Mouse (Mus musculus) MEL (cell line): ENCODE measurements at regions not wholly inside any gene's neighbourhood (a gene's known extent, or its start where the extent isn't known, plus 50 kb on each side); places are given as distances from the start of the nearest gene placed in this dataset.

Experiments
- DNase-seq: peaks from one replicate; pipeline ENCODE4 v3.0.0; 2011; ENCODE audit warnings: low read depth, low spot score
- H3K27ac ChIP-seq: 2 replicates; pipeline ENCODE4 v1.5.1; 2012; ENCODE audit warnings: low read depth, mild to moderate bottlenecking, control low read depth, low read length, moderate library complexity; ENCODE audit not compliant: control insufficient read depth
- H3K27me3 ChIP-seq, 2 experiments: fragments of 150-350 bp in 1 of 2; sonication (generic) in 1 of 2; 2 replicates each; pipeline ENCODE4 v1.6.1; 2012; ENCODE audit warnings: low read length in 2 of 2, mild to moderate bottlenecking in 2 of 2, improper control_type of control experiment in 1 of 2, moderate library complexity in 1 of 2; ENCODE audit not compliant: insufficient read depth in 2 of 2, control insufficient read depth in 1 of 2
- H3K36me3 ChIP-seq, 2 experiments: 2 replicates each; pipeline ENCODE4 v1.6.1; 2012 to 2014; ENCODE audit warnings: low read length in 2 of 2, improper control_type of control experiment in 1 of 2, inconsistent platforms in 1 of 2, mild to moderate bottlenecking in 1 of 2; ENCODE audit not compliant: insufficient read depth in 2 of 2, control insufficient read depth in 1 of 2
- H3K4me1 ChIP-seq, 2 experiments: fragments of 150-350 bp in 1 of 2; sonication (generic) in 1 of 2; 2 replicates each; pipeline ENCODE4 v1.6.1; 2012; ENCODE audit warnings: low read length in 2 of 2, improper control_type of control experiment in 1 of 2, mild to moderate bottlenecking in 1 of 2; ENCODE audit not compliant: insufficient read depth in 2 of 2, control insufficient read depth in 1 of 2
- H3K4me3 ChIP-seq, 2 experiments: fragments of 150-350 bp in 1 of 2; sonication (generic) in 1 of 2; 2 replicates each; pipeline ENCODE4 v1.5.1; 2012; ENCODE audit warnings: low read depth in 2 of 2, low read length in 2 of 2, mild to moderate bottlenecking in 2 of 2, moderate library complexity in 2 of 2, control low read depth in 1 of 2, improper control_type of control experiment in 1 of 2; ENCODE audit not compliant: control insufficient read depth in 1 of 2, insufficient read depth in 1 of 2
- H3K79me2 ChIP-seq: 2 replicates; pipeline ENCODE4 v1.6.1; 2012; ENCODE audit warnings: mild to moderate bottlenecking, low read length, moderate library complexity; ENCODE audit not compliant: control insufficient read depth, poor library complexity, insufficient read depth
- H3K9ac ChIP-seq: 2 replicates; pipeline ENCODE4 v1.6.1; 2012; ENCODE audit warnings: low read depth, mild to moderate bottlenecking, control low read depth, low read length, moderate library complexity; ENCODE audit not compliant: control insufficient read depth, poor library complexity, severe bottlenecking
- H3K9me3 ChIP-seq: fragments of 150-350 bp; sonication (generic); replicated peaks from 2 replicates; pipeline ENCODE4 v1.6.1; 2012; ENCODE audit warnings: mild to moderate bottlenecking, low read length, improper control_type of control experiment, moderate library complexity; ENCODE audit not compliant: insufficient read depth
- BHLHE40 ChIP-seq: IDR thresholded peaks from 2 replicates; pipeline ENCODE4 v1.6.1; 2012; ENCODE audit warnings: low read depth, mild to moderate bottlenecking, inconsistent platforms, low read length, improper control_type of control experiment, borderline replicate concordance
- CHD1 ChIP-seq: IDR thresholded peaks from 2 replicates; pipeline ENCODE4 v1.6.1; 2012; ENCODE audit warnings: low read depth, mild to moderate bottlenecking, inconsistent platforms, low read length, improper control_type of control experiment
- CTCF ChIP-seq, 3 experiments: IDR thresholded peaks in 2 of 3; conservative IDR thresholded peaks in 1 of 3; 2 replicates each; pipeline ENCODE4 v1.5.1; 2011 to 2012; ENCODE audit warnings: low read length in 3 of 3, low read depth in 2 of 3, mild to moderate bottlenecking in 2 of 3, improper control_type of control experiment in 1 of 3, inconsistent platforms in 1 of 3, mixed read lengths in 1 of 3, moderate library complexity in 1 of 3; ENCODE audit not compliant: control insufficient read depth in 1 of 3, insufficient read depth in 1 of 3, poor library complexity in 1 of 3, severe bottlenecking in 1 of 3
- EP300 ChIP-seq, 2 experiments: IDR thresholded peaks; 2 replicates each; pipeline ENCODE4 v1.6.1; 2011; ENCODE audit warnings: improper control_type of control experiment in 2 of 2, low read length in 2 of 2, low read depth in 1 of 2, mild to moderate bottlenecking in 1 of 2
- ETS1 ChIP-seq: IDR thresholded peaks from 2 replicates; pipeline ENCODE4 v1.6.1; 2012; ENCODE audit warnings: low read depth, mild to moderate bottlenecking, inconsistent platforms, low read length, improper control_type of control experiment, moderate library complexity
- GABPA ChIP-seq: IDR thresholded peaks from 2 replicates; pipeline ENCODE4 v1.6.1; 2012; ENCODE audit warnings: low read depth, mild to moderate bottlenecking, inconsistent platforms, low read length, improper control_type of control experiment, moderate library complexity
- GATA1 ChIP-seq: IDR thresholded peaks from 2 replicates; pipeline ENCODE4 v1.6.1; 2011; ENCODE audit warnings: low read depth, low read length, improper control_type of control experiment
- JUND ChIP-seq: IDR thresholded peaks from 2 replicates; pipeline ENCODE4 v1.6.1; 2011; ENCODE audit warnings: low read depth, mild to moderate bottlenecking, improper control_type of control experiment, low read length
- MAFK ChIP-seq: IDR thresholded peaks from 2 replicates; pipeline ENCODE4 v1.6.1; 2011; ENCODE audit warnings: low read depth, mild to moderate bottlenecking, low read length, improper control_type of control experiment, borderline replicate concordance
- MAX ChIP-seq: IDR thresholded peaks from 2 replicates; pipeline ENCODE4 v1.6.1; 2011; ENCODE audit warnings: low read length, improper control_type of control experiment
- MEF2A ChIP-seq: IDR thresholded peaks from 2 replicates; pipeline ENCODE4 v1.6.1; 2014; ENCODE audit warnings: low read depth, mild to moderate bottlenecking, inconsistent platforms, low read length, improper control_type of control experiment; ENCODE audit not compliant: poor library complexity, insufficient replicate concordance, severe bottlenecking; ENCODE audit errors: extremely low read depth
- MXI1 ChIP-seq: IDR thresholded peaks from 2 replicates; pipeline ENCODE4 v1.6.1; 2011; ENCODE audit warnings: mild to moderate bottlenecking, low read depth, low read length, improper control_type of control experiment
- MYB ChIP-seq: IDR thresholded peaks from 2 replicates; pipeline ENCODE4 v1.6.1; 2011; ENCODE audit warnings: mild to moderate bottlenecking, low read depth, low read length, improper control_type of control experiment
- MYC ChIP-seq: IDR thresholded peaks from 2 replicates; pipeline ENCODE4 v1.6.1; 2011; ENCODE audit warnings: low read depth, mild to moderate bottlenecking, low read length, improper control_type of control experiment, moderate library complexity
- NRF1 ChIP-seq: IDR thresholded peaks from 2 replicates; pipeline ENCODE4 v1.6.1; 2014; ENCODE audit warnings: low read depth, mild to moderate bottlenecking, inconsistent platforms, low read length, improper control_type of control experiment, moderate library complexity; ENCODE audit not compliant: poor library complexity, insufficient read depth, severe bottlenecking
- POLR2AphosphoS5 ChIP-seq: IDR thresholded peaks from 2 replicates; pipeline ENCODE4 v1.6.1; 2012; ENCODE audit warnings: low read depth, borderline replicate concordance, mild to moderate bottlenecking, inconsistent platforms, low read length, moderate library complexity, mixed read lengths
- RAD21 ChIP-seq: IDR thresholded peaks from 2 replicates; pipeline ENCODE4 v1.6.1; 2011; ENCODE audit warnings: mild to moderate bottlenecking, low read depth, low read length, improper control_type of control experiment
- RCOR1 ChIP-seq: IDR thresholded peaks from 2 replicates; pipeline ENCODE4 v1.6.1; 2012; ENCODE audit warnings: low read depth, mild to moderate bottlenecking, inconsistent platforms, low read length, improper control_type of control experiment
- SIN3A ChIP-seq: IDR thresholded peaks from 2 replicates; pipeline ENCODE4 v1.6.1; 2012; ENCODE audit warnings: low read length, improper control_type of control experiment, inconsistent platforms
- SMC3 ChIP-seq: IDR thresholded peaks from 2 replicates; pipeline ENCODE4 v1.6.1; 2011; ENCODE audit warnings: low read depth, low read length, improper control_type of control experiment
- TBP ChIP-seq: IDR thresholded peaks from 2 replicates; pipeline ENCODE4 v1.8.0; 2011; ENCODE audit warnings: low read depth, low read length, improper control_type of control experiment
- TCF12 ChIP-seq: IDR thresholded peaks from 2 replicates; pipeline ENCODE4 v1.6.1; 2014; ENCODE audit warnings: low read depth, mild to moderate bottlenecking, inconsistent platforms, low read length, improper control_type of control experiment, moderate library complexity
- USF1 ChIP-seq: IDR thresholded peaks from 2 replicates; pipeline ENCODE4 v1.6.1; 2014; ENCODE audit warnings: low read depth, mild to moderate bottlenecking, inconsistent platforms, low read length, improper control_type of control experiment, moderate library complexity
- USF2 ChIP-seq, 2 experiments: IDR thresholded peaks; 2 replicates each; pipeline ENCODE4 v1.6.1; 2011 to 2012; ENCODE audit warnings: improper control_type of control experiment in 2 of 2, low read length in 2 of 2, borderline replicate concordance in 1 of 2, inconsistent platforms in 1 of 2, low read depth in 1 of 2, mild to moderate bottlenecking in 1 of 2; ENCODE audit not compliant: insufficient read depth in 1 of 2
- ZC3H11A ChIP-seq: IDR thresholded peaks from 2 replicates; pipeline ENCODE4 v1.6.1; 2012; ENCODE audit warnings: low read depth, mild to moderate bottlenecking, inconsistent platforms, low read length, improper control_type of control experiment
- ZKSCAN1 ChIP-seq: IDR thresholded peaks from 2 replicates; pipeline ENCODE4 v1.6.1; 2012; ENCODE audit warnings: low read depth, mild to moderate bottlenecking, inconsistent platforms, low read length, improper control_type of control experiment, moderate library complexity
- ZMIZ1 ChIP-seq: IDR thresholded peaks from 2 replicates; pipeline ENCODE4 v1.6.1; 2012; ENCODE audit warnings: low read depth, mild to moderate bottlenecking, inconsistent platforms, low read length, improper control_type of control experiment, moderate library complexity

DNA sequence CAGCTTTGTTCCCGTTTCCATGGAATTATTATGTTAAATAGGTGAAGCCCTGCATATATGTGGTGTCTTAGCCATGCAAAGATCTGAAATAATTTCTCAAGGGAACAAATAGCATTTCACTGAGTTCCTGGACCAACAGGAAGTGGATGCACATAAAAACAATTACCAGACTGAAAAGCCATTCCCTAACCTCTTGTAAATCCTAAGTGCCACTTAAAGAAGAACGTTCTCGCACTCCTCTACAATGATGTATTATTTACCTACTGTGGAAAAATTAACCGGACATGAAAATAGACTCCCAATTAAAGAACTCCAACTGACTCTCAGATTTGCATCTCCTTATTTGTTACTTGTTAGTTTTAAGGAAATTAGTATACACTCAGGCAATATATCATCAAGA, 288.9 kb upstream of the Cited2 start:
- no peaks in the 10 kb centered on the region for H3K79me2 ChIP-seq
- H3K27ac ChIP-seq: no peak overlapping the region
- H3K9ac ChIP-seq: no peak overlapping the region
- no peaks in the 10 kb centered on the region for H3K27me3 ChIP-seq
- H3K36me3 ChIP-seq: no peaks in the 10 kb centered on the region; a peak in 1 of 4 replicates
- H3K9me3 ChIP-seq: no peaks in the 10 kb centered on the region
- DNase-seq: no peak
- H3K4me1 ChIP-seq: peaks cover 0 to 5% of the 10 kb centered on the region in 2 experiments; a peak in 1 of 4 replicates
- no peak overlapping the region for H3K4me3 ChIP-seq
- TF ChIP-seq JUND: no peak
- TF ChIP-seq RAD21: no peak
- TF ChIP-seq MEF2A: no peak
- no peak for TF ChIP-seq ZMIZ1
- TF ChIP-seq ZC3H11A: no peak
- TF ChIP-seq GATA1: no peak
- TF ChIP-seq RCOR1: no peak
- no peak for TF ChIP-seq CTCF (IDR thresholded peaks at IDR 0.05 in 2 of 3, conservative IDR thresholded peaks at IDR 0.05 in 1 of 3; ENCODE audit: control insufficient read depth in 1 of 3, insufficient read depth in 1 of 3, low read depth in 2 of 3, low read length in 3 of 3, poor library complexity in 1 of 3, severe bottlenecking in 1 of 3)
- no peak for TF ChIP-seq EP300 (IDR thresholded peaks at IDR 0.05; ENCODE audit: low read depth in 1 of 2, low read length in 2 of 2)
- no peak for TF ChIP-seq MYB
- no peak for TF ChIP-seq MXI1
- no peak for TF ChIP-seq SMC3
- TF ChIP-seq MAFK: no peak
- no peak for TF ChIP-seq ZKSCAN1
- TF ChIP-seq GABPA: no peak
- TF ChIP-seq SIN3A: no peak
- TF ChIP-seq ETS1: no peak
- TF ChIP-seq TCF12: no peak
- TF ChIP-seq NRF1: no peak
- TF ChIP-seq, all 39 proteins: peak for 0

DNA sequence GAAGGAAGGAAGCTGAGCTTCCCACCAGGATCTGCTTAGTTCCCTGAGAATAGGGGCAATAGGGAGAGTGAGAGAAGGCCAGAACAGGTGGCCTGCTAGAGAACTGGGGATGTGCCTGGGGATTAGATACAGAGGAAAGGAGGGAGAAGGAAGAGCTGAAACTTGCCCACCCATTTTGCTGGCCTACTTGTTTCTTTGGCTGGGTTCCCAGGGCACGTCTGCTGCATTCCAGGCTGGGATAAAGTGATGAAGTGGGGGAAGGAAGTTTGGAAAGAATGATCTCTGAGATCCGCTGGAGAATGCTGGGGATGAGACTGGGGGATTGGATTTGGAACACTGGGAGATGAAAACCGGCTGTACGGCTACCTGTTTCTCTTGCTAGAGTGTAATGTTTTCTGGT, 272.8 kb upstream of the Cited2 start:
- H3K79me2 ChIP-seq: no peaks in the 10 kb centered on the region
- no peaks in the 10 kb centered on the region for H3K27me3 ChIP-seq
- DNase-seq: no peak
- no peak overlapping the region for H3K4me3 ChIP-seq
- H3K4me1 ChIP-seq: no peaks in the 10 kb centered on the region
- TF ChIP-seq CTCF (IDR thresholded peaks at IDR 0.05 in 2 of 3, conservative IDR thresholded peaks at IDR 0.05 in 1 of 3; ENCODE audit: control insufficient read depth in 1 of 3, insufficient read depth in 1 of 3, low read depth in 2 of 3, low read length in 3 of 3, poor library complexity in 1 of 3, severe bottlenecking in 1 of 3) (no peak), EP300 (IDR thresholded peaks at IDR 0.05; ENCODE audit: low read depth in 1 of 2, low read length in 2 of 2) (no peak), USF2 (IDR thresholded peaks at IDR 0.05; ENCODE audit: borderline replicate concordance in 1 of 2, insufficient read depth in 1 of 2, low read depth in 1 of 2, low read length in 2 of 2) (no peak), TBP (no peak), MEF2A (no peak), ETS1 (no peak), JUND (no peak), MAX (no peak), POLR2AphosphoS5 (no peak), MYB (no peak), SIN3A (no peak), BHLHE40 (no peak), CHD1 (no peak), NRF1 (no peak), MYC (no peak), RAD21 (no peak), MXI1 (no peak), GATA1 (no peak), TCF12 (no peak), USF1 (no peak)
- no peaks in the 10 kb centered on the region for H3K9me3 ChIP-seq
- no peak overlapping the region for H3K27ac ChIP-seq
- H3K9ac ChIP-seq: no peak overlapping the region
- peaks cover 0 to 3% of the 10 kb centered on the region in 2 experiments; a peak in 2 of 4 replicates for H3K36me3 ChIP-seq
